Mouse (Mus musculus): ENCODE measurements around the gene Ucn2.
A peak's percentile ranks its signal among the peaks of the same experiment; 100 is the strongest.

Gene Ucn2

GRCm38 (mm10) chr9:108985710-108986109 is at the start of gene Ucn2:
Ucn2 (plus strand) TSS chr9:108986010.
- no peak for DNase-seq (ENCODE audit: low spot score in 2 of 2)

- DNase-seq (ENCODE audit: low spot score in 2 of 2) = peak; percentile 89 to 90
These were observed 49.1 kb upstream of the Ucn2 start, which contains the start of gene Uqcrc1 for GRCm38 (mm10) chr9:108936418-108937364. Uqcrc1 (plus strand) TSS chr9:108936633.

- no peak for DNase-seq (ENCODE audit: low spot score in 2 of 2)
These were observed 40.7 kb upstream of the Ucn2 start for GRCm38 (mm10) chr9:108945111-108945510.

- DNase-seq (ENCODE audit: low spot score in 2 of 2) = no peak
These were observed 40.2 kb upstream of the Ucn2 start for GRCm38 (mm10) chr9:108945608-108946007.

GRCm38 (mm10) chr9:108949231-108949966 is 36.4 kb upstream of the Ucn2 start:
- DNase-seq (ENCODE audit: low spot score in 2 of 2) = no peak

GRCm38 (mm10) chr9:108949967-108950728 is 35.7 kb upstream of the Ucn2 start:
- DNase-seq (ENCODE audit: low spot score in 2 of 2) = no peak

GRCm38 (mm10) chr9:108953081-108953636 is 32.7 kb upstream of the Ucn2 start, which contains the start of gene Col7a1:
Col7a1 (plus strand) TSS chr9:108953586.
- DNase-seq (ENCODE audit: low spot score in 2 of 2) = no peak

GRCm38 (mm10) chr9:108955241-108955640 is 30.6 kb upstream of the Ucn2 start:
- DNase-seq (ENCODE audit: low spot score in 2 of 2) = no peak

GRCm38 (mm10) chr9:108955846-108956245 is 30.0 kb upstream of the Ucn2 start:
- no peak for DNase-seq (ENCODE audit: low spot score in 2 of 2)

- DNase-seq (ENCODE audit: low spot score in 2 of 2) = no peak
These were observed 22.2 kb upstream of the Ucn2 start for GRCm38 (mm10) chr9:108963577-108963976.

GRCm38 (mm10) chr9:108964338-108964737 is 21.5 kb upstream of the Ucn2 start:
- no peak for DNase-seq (ENCODE audit: low spot score in 2 of 2)

- no peak for DNase-seq (ENCODE audit: low spot score in 2 of 2)
These were observed 15.2 kb upstream of the Ucn2 start for GRCm38 (mm10) chr9:108970623-108971022.

- DNase-seq (ENCODE audit: low spot score in 2 of 2) = no peak
These were observed 9.3 kb upstream of the Ucn2 start for GRCm38 (mm10) chr9:108976483-108976882.

GRCm38 (mm10) chr9:108977966-108978365 is 7.8 kb upstream of the Ucn2 start:
- no peak for DNase-seq (ENCODE audit: low spot score in 2 of 2)

GRCm38 (mm10) chr9:108982498-108982897 is 3.3 kb upstream of the Ucn2 start:
- no peak for DNase-seq (ENCODE audit: low spot score in 2 of 2)

GRCm38 (mm10) chr9:108983209-108983608 is 2.6 kb upstream of the Ucn2 start:
- DNase-seq (ENCODE audit: low spot score in 2 of 2) = no peak

GRCm38 (mm10) chr9:108987704-108988350 is 2.0 kb downstream of the Ucn2 start:
- no peak for DNase-seq (ENCODE audit: low spot score in 2 of 2)

- DNase-seq (ENCODE audit: low spot score in 2 of 2) = no peak
These were observed 4.1 kb downstream of the Ucn2 start for GRCm38 (mm10) chr9:108989802-108990461.

- no peak for DNase-seq (ENCODE audit: low spot score in 2 of 2)
These were observed 4.6 kb downstream of the Ucn2 start for GRCm38 (mm10) chr9:108990462-108990820.

GRCm38 (mm10) chr9:108991428-108992084 is 5.7 kb downstream of the Ucn2 start, which contains the start of gene Pfkfb4:
Pfkfb4 (plus strand) TSS chr9:108991778.
- peak; percentile 91 to 98 for DNase-seq (ENCODE audit: low spot score in 2 of 2)
